Mouse (Mus musculus) testis, postnatal 14 days (tissue): ENCODE data around the gene Tomm34.

Source experiments
- DNase-seq: peaks from one replicate; pipeline ENCODE4 v3.0.0; 2021; ENCODE audit warnings: low spot score

Gene Tomm34

DNA sequence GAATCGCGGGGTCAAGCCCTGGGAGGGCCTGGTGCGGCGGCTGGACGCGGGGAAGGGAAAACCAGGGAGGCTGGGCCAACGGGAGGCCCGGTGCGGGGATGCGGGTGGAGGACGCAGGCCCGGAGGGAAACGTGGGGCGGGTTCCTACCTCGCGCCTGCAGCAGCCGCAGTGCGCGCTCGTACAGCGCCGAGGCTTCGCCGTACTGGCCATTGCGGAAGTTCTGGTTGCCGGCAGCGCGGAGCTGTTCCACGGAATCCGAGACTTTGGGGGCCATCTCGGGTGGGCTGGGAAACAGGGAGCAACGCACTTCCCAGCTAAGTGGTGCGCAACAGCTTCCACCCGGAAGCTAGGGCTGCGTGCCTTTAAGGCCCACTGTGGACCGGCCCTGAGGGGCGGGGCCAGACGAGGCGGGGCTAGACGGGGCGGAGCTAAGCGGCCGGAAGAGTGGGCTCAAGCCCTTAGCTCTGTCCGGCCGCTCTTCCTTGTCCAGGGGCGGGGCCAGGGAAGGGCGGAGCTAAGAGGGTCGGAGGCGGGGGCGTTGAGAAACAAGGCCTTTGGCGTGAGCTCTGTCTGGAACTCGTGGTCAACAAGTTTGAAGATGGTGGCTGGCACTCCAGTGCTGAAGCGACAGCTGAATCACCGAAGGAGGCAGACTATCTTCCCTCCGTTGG, at the start of gene Tomm34:
Gene Tomm34, minus strand, starts transcription at position 405 of the 672 bp plus-strand sequence.
- peak; percentile 96 for DNase-seq

DNA sequence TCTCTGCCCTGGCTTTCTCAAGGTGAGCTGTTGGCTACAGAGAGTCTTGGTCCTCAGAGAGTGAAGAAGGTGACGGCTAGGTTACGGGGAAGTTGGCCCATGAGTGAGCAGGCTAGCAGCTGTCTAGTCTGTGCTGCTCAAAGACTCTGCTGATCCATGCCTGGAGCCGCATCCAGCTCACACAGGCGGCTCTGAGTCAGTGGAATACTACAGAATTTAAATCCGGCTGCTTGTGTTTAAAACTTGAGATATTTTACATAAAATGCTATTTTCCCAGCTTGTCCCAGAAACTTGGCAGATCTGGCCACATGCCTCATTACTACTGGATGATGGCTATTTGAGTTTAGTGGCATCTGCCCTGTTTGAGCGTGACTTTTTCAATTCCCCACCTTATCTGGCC, 48.5 kb upstream of the Tomm34 start:
- DNase-seq = no peak

DNA sequence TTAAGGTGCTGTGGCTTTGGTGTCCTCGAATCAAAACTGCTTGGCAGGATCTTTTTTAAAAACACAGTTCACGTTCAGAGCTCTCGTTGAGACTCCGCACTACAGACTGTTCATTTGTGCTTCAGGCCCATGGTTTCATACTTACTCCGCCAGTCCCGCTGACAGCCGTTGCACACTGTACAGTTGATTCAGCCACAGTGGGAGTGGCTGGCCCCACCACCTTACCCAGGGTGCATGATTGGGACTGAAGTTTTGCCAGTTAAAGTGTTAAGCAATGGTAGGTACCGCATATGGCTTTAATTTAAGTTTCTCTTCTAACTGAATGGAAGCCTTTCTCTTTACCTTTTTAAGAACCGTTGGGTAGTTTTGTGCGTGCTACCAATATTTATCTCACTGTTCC, 44.6 kb upstream of the Tomm34 start:
- DNase-seq = no peak

DNA sequence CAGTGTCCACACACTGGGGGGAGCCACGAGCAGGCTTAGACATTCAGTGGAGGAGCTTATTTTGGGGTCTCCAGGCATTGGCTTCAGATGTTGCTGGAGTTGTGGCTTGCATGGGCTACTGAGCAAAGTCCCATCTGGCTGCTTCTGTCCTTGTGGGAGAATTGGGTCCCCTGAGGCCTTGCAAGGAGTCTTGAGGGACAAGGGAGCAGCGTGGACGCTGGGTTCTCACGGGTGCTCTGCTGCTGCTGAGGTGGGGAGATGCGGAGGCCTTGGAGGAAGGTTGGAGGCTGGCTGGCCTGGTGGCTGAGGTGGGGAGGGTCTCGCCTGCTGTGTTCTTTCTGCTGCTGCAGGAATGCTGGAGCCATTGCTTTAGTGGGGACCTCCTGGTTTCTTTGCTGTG, 43.1 kb upstream of the Tomm34 start:
- DNase-seq = no peak

GRCm38 (mm10) chr2:164111546-164111945, 40.6 kb upstream of the Tomm34 start:
- no peak for DNase-seq

DNA sequence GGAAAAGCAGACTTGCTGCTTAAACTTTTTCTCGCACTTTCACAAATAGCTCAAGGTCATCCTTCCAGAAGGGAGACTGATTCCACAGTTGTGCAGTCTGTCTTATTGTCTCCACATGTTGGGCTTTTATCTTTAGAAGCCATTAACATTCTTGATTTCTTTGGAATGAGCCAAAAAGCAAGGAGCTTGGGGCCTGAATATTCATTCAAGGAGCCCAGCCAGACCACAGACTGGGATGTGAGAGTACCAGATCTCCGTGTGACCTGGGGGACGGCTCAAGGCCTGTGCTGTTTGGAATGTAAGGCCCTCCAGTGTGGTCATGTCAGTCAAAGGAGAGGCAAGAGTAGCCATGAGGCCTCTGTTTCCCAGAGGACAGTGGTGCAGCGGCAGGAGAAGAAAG, 37.5 kb upstream of the Tomm34 start:
- DNase-seq = no peak

GRCm38 (mm10) chr2:164107125-164107874, 36.3 kb upstream of the Tomm34 start:
- no peak for DNase-seq

DNA sequence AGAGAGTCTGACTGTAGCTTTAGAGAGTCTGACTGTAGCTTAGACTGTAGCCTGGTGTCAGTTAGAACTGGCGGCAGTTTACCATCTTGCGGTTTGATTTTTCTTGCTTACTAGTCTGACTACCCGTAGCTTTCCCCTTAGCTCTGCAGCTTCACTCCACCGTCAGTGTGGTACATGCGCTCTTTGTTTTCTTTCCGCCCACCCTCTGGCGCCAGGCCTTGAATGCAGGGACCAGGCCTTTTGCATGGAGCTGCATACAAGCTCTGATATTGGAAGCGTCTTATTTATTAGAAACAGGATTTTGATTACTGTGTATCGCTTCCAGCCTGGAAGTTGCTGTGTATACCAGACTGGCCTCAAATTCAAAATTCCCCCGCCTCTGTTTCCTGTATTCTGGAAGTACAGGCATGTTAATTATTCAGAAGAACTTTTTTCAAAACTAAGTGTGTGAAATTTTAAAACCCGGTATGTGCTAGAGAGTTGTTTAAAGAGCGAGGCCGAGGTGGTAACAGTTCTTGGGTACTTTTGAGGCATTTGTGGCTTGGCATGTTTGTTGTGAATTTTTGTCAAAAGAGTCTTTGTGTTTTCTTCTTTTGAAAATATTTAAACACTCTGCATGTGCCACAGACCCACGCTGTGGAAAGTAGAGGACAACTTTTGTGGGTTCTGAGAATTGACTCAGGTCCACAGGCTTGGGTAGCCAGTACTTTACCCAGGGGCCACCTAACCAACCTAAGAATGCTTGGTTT, 35.5 kb upstream of the Tomm34 start:
- no peak for DNase-seq

DNA sequence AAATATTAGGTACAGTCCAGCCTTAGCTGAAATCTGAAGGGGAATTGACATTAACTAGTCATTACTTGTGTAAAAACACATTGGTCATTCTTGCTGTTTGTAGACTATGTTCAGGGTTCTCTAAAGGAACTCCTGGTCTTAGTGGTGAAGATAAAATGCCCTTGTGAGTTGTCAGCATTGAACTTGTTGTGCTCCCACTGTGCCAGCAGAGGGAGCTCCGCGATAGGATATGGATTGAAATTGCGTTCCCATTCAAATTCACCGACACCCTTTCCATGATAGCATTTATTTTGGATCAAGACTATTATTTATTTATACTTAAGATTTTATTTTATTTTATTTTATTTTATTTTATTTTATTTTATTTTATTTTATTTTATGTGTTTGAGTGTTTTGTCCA, 32.5 kb upstream of the Tomm34 start:
- DNase-seq = no peak

DNA sequence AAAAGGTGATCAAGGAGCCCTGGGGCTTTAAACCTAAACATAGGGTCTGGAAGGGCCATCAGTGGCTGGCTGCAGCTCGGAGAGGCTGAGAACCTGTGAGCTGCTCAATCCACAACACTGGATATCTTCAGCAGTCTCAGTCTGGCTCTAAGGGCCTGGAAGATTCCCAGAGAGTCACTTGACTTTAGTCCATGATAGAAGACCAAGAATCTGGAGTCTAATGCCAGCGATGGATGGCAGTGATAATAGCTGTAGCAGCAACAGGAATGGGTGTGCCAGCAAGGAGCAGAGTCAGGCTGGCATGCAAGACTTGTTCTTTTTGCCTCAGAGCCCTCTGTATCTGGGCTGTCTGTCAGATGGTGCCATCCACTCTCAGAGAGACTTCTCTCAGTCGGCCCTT, 31.4 kb upstream of the Tomm34 start:
- DNase-seq = no peak

DNA sequence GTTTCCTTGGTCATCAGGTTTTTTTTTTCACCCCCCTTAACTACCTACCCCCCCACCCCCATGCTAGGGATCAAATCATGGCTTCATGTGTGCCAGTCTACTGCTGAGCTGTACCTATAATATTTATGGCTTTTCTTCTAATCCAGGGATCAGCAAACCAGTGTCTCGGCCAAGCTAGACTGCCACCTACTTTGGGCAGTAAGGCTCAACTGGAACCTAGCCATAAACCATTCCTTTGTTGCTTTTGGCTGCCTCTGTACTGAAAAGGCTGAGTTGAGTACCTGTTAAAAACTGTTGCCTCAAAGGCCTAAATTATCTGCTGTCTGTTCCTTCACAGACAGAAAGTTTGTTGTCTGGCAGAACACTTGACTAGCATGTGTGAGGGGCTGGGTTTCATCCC, 31.0 kb upstream of the Tomm34 start:
- no peak for DNase-seq

- no peak for DNase-seq
Observed at GRCm38 (mm10) chr2:164098603-164099250, 27.8 kb upstream of the Tomm34 start.

DNA sequence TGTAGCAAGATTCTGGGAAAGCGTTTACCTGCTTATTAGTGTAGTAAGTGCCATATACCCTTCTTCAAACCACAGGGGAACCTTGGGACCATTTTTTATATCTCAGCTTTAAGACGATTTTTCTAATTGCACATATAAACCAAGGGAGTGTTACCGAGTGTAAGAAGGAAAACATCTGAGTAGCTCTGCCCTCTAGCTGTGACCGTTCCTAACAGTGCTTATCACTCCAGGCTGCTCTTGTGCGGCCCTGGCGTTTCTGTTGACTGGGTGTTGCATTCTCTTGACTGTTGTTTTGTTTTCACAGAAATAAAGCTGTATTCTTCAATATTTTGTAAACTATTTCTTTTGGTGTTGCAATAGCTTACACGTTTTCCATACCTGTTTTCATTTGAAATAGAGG, 23.2 kb upstream of the Tomm34 start:
- no peak for DNase-seq

DNA sequence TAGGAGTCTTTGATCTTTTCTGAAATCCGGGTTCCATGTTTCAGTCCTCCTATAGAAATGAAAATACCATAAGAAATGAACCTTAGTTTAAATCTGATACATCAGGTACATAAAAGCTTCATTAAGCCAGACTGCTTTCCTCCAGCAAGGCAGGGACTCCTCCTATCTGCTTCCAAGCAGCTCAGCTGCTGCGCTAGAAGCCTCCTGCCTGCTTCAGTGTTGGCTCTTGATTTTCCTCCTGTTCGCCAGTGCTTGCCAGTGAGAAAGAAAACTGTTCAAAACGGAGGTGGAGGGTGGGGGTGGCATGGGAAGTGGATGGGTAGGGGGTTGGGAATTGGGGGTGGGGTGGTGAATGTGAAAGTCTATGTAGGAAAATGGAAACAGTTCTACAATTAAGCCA, 18.5 kb upstream of the Tomm34 start:
- no peak for DNase-seq

- no peak for DNase-seq
Observed at GRCm38 (mm10) chr2:164087416-164088017, 16.5 kb upstream of the Tomm34 start.

GRCm38 (mm10) chr2:164084342-164084700, 13.4 kb upstream of the Tomm34 start:
- DNase-seq = no peak

GRCm38 (mm10) chr2:164083609-164084341, 12.8 kb upstream of the Tomm34 start:
- no peak for DNase-seq

GRCm38 (mm10) chr2:164082175-164082574, 11.2 kb upstream of the Tomm34 start:
- no peak for DNase-seq

DNA sequence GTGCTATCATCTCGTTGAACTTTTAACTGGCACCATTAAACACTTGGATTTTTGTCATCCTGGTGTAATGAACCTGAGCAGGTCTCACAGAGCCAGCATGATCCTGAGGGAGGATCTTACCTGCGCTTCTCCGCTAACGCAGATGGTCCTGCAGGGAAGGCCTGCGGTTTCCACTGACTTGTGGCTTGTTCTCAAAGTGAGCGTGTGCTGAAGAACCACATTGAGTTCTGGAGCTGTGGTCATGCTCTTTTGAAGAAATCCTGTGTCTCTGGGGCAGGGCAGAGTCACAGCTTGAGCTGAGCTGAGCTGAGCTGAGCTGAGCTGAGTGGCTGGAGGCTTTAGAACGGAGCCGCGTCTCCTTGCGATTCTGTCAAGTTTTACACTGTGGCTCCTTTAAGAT, 10.6 kb upstream of the Tomm34 start:
- DNase-seq = no peak

DNA sequence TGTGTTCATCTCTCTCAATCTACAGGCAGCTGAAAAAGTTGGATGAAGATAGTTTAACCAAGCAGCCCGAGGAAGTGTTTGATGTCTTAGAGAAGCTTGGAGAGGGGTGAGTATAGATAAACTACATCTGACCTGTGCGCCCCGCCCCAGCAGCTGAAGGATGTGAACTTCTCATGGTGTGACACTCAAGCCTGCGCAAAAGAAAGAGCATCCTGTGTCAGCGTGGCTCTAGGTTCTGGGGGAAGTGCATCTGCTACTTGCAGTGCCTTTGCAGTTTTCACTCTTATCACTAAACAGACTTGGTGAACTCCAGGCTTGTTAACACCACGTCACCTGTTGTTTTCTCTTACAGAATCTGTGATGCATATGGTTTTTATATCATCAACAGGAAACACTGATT, 8.5 kb upstream of the Tomm34 start:
- DNase-seq = no peak

- no peak for DNase-seq
Observed at GRCm38 (mm10) chr2:164077875-164078274, 6.9 kb upstream of the Tomm34 start.
